Mouse (Mus musculus) Patski (cell line): ENCODE measurements around the gene Timm23. TPM values are rescaled to one million over a fixed set of nuclear protein-coding genes. Genes with fewer than 3 reads are reported as not detected.
"Not testable (repeated sequence)": the region's sequence is repeated elsewhere in the genome, so short reads cannot be mapped to it uniquely, and the experiment has no call there.

Experiments
- ATAC-seq: fragments of 100-300 bp; one replicate; pipeline ENCODE4 v1.8.0; 2021
- CTCF ChIA-PET: fragments of 350-600 bp; sonication (Branson Sonifier 250); formaldehyde crosslinking; loops from one replicate; lab custom pipeline; 2022; ENCODE audit warnings: inconsistent platforms; lab: Charles Lee
- POLR2A ChIA-PET: fragments of 350-600 bp; sonication (Branson Sonifier 250); formaldehyde crosslinking; loops from one replicate; lab custom pipeline; 2022; ENCODE audit warnings: antibody characterized with exemption, inconsistent platforms; lab: Charles Lee
- DNase-seq: peaks from one replicate; pipeline ENCODE4 v3.0.0-alpha.2; 2011; ENCODE audit warnings: low read depth, low spot score
- H3K27me3 ChIP-seq: fragments of 371-371 bp; one replicate; pipeline ENCODE4 v1.5.1; 2021
- CTCF ChIP-seq: fragments of 100-300 bp; IDR thresholded peaks from one replicate; pipeline ENCODE4 v1.5.1; 2021
- in situ Hi-C: fragments of 300-500 bp; cut with MboI; formaldehyde crosslinking; loops from 3 replicates; pipeline ENCODE4 v1.11.1; 2018; ENCODE audit warnings: low pct_unique_long_range_greater_than_20kb, mixed read lengths
- polyA plus RNA-seq: library from polyadenylated mRNA; unstranded; gene quantifications from one replicate; pipeline ENCODE4 v1.2.3, GENCODE M21; 2021

Timm23 gene
- 151 TPM for polyA plus RNA-seq

GRCm38 (mm10) chr14:32201791-32202451 lies at the start of gene Timm23, which contains the start of gene Parg:
TSS of gene Timm23 (minus strand) at chr14:32201898.
TSS of gene Parg (plus strand) at chr14:32201949.
- TF ChIP-seq CTCF, result no peak
- CTCF ChIA-PET, result no interaction called here

GRCm38 (mm10) chr14:32249616-32250015 lies 47.9 kb upstream of the Timm23 start:
- ATAC-seq (no peak), DNase-seq (no peak)
- POLR2A ChIA-PET, result no interaction called here
- CTCF ChIA-PET, result no interaction called here
- in situ Hi-C loops, result no loop called here
- H3K27me3 ChIP-seq, result no peaks in the 10 kb centered on the region
- no peak for TF ChIP-seq CTCF

More at GRCm38 (mm10) chr14:32201791-32202451, at the start of gene Timm23, which contains the start of gene Parg:
- peak; percentile 20 for DNase-seq
- ATAC-seq, result peak; percentile 73
- POLR2A ChIA-PET, result no interaction called here
- H3K27me3 ChIP-seq, result no peaks in the 10 kb centered on the region
- in situ Hi-C loops, result no loop called here

GRCm38 (mm10) chr14:32246019-32246418 lies 44.3 kb upstream of the Timm23 start:
- ChIA-PET POLR2A (no interaction called here), CTCF (no interaction called here)
- no peak for ATAC-seq
- in situ Hi-C loops, result no loop called here
- no peaks in the 10 kb centered on the region for H3K27me3 ChIP-seq
- DNase-seq, result no peak
- TF ChIP-seq CTCF, result no peak

GRCm38 (mm10) chr14:32242401-32242800 lies 40.7 kb upstream of the Timm23 start:
- TF ChIP-seq CTCF, result peak; percentile 29
- ATAC-seq, result no peak
- in situ Hi-C loops, result no loop called here
- CTCF ChIA-PET, result interaction anchor here (0.7 to 1.5 kb wide), 2 partner anchors 11 to 25 kb away, joined by 3 read pairs; no protein-coding TSS in a partner anchor
- POLR2A ChIA-PET, result interaction anchor here (0.6 kb wide), 1 partner anchor 27 kb away, joined by 3 read pairs; no protein-coding TSS in a partner anchor
- DNase-seq, result no peak
- H3K27me3 ChIP-seq, result no peaks in the 10 kb centered on the region

- ChIA-PET POLR2A (interaction anchor here (0.9 kb wide), 1 partner anchor 9 kb away, joined by 3 read pairs; no protein-coding TSS in a partner anchor), CTCF (interaction anchor here (0.6 to 1.9 kb wide), 12 partner anchors 7 to 1487 kb away, joined by 3 to 6 read pairs (median 3); no protein-coding TSS in a partner anchor)
- peak; percentile 34 for TF ChIP-seq CTCF
- in situ Hi-C loops, result loop anchor here (5.0 kb wide), 1 partner anchor 243 kb away; no protein-coding TSS in a partner anchor
- ATAC-seq (no peak), DNase-seq (no peak)
- H3K27me3 ChIP-seq, result no peaks in the 10 kb centered on the region
Observed at GRCm38 (mm10) chr14:32228996-32229395, 27.3 kb upstream of the Timm23 start.

GRCm38 (mm10) chr14:32226601-32227000 lies 24.9 kb upstream of the Timm23 start:
- no peaks in the 10 kb centered on the region for H3K27me3 ChIP-seq
- ChIA-PET CTCF (interaction anchor here (1.3 kb wide), 2 partner anchors 27 to 31 kb away, joined by 3 read pairs; no protein-coding TSS in a partner anchor), POLR2A (no interaction called here)
- no peak for ATAC-seq
- no peak for TF ChIP-seq CTCF
- in situ Hi-C loops, result loop anchor here (5.0 kb wide), 1 partner anchor 246 kb away; no protein-coding TSS in a partner anchor
- no peak for DNase-seq

GRCm38 (mm10) chr14:32201354-32201753 lies 344 bp downstream of the Timm23 start:
- H3K27me3 ChIP-seq, result no peaks in the 10 kb centered on the region
- TF ChIP-seq CTCF, result no peak
- ATAC-seq (peak; percentile 29), DNase-seq (peak; percentile 6)
- CTCF ChIA-PET, result no interaction called here
- POLR2A ChIA-PET, result no interaction called here
- in situ Hi-C loops, result no loop called here

GRCm38 (mm10) chr14:32193557-32193956 lies 8.1 kb downstream of the Timm23 start:
- CTCF ChIA-PET, result interaction anchor here (0.8 to 2.4 kb wide), 10 partner anchors 10 to 62 kb away, joined by 3 to 9 read pairs (median 4); no protein-coding TSS in a partner anchor
- DNase-seq, ATAC-seq, in situ Hi-C loops, H3K27me3 ChIP-seq: not testable (repeated sequence)
- POLR2A ChIA-PET, result interaction anchor here (0.6 to 1.3 kb wide), 3 partner anchors 23 to 793 kb away, joined by 4 read pairs; no protein-coding TSS in a partner anchor

GRCm38 (mm10) chr14:32192437-32192836 lies 9.3 kb downstream of the Timm23 start:
- H3K27me3 ChIP-seq, result no peaks in the 10 kb centered on the region
- POLR2A ChIA-PET, result interaction anchor here (1.3 kb wide), 1 partner anchor 29 kb away, joined by 4 read pairs; no protein-coding TSS in a partner anchor
- peak; percentile 7 for DNase-seq
- ATAC-seq, result no peak
- CTCF ChIA-PET, result interaction anchor here (0.8 to 2.6 kb wide), 13 partner anchors 9 to 107 kb away, joined by 3 to 9 read pairs (median 5); partner anchors contain the start of genes Dph3 and Oxnad1
- TF ChIP-seq CTCF, result no peak
- in situ Hi-C loops, result no loop called here

- in situ Hi-C loops, result no loop called here
- ChIA-PET CTCF (interaction anchor here (0.8 to 2.6 kb wide), 12 partner anchors 8 to 106 kb away, joined by 3 to 9 read pairs (median 5); partner anchors contain the start of genes Dph3 and Oxnad1), POLR2A (no interaction called here)
- H3K27me3 ChIP-seq, result no peaks in the 10 kb centered on the region
- TF ChIP-seq CTCF, result no peak
- DNase-seq, result no peak
- ATAC-seq, result no peak
Observed at GRCm38 (mm10) chr14:32191926-32192325, 9.8 kb downstream of the Timm23 start.
